Mouse (Mus musculus) cerebellum, adult 2 months (tissue): ENCODE results near the gene Srcin1.

Experiments
- CTCF ChIP-seq: fragments of 200-500 bp; IDR thresholded peaks from 2 replicates; pipeline ENCODE4 v1.5.1; 2011; ENCODE audit warnings: low read depth, mild to moderate bottlenecking, control low read depth, low read length, moderate library complexity, borderline replicate concordance; ENCODE audit not compliant: insufficient read depth
- POLR2A ChIP-seq: fragments of 200-500 bp; IDR thresholded peaks from 2 replicates; pipeline ENCODE4 v1.6.1; 2011; ENCODE audit warnings: low read length, control low read depth, borderline replicate concordance; ENCODE audit not compliant: insufficient read depth

- TF ChIP-seq POLR2A (no peak), CTCF (peak; percentile 83)
These were observed 64.9 kb downstream of the Srcin1 start for GRCm38 (mm10) chr11:97510966-97511660.
